Mouse (Mus musculus): ENCODE measurements at regions not wholly inside any gene's neighbourhood (a gene's known extent, or its start where the extent isn't known, plus 50 kb on each side); places are given as distances from the start of the nearest gene placed in this dataset.

- Histone ChIP-seq H3K36me3 (ENCODE audit: control insufficient read depth, insufficient read depth, low read length) (no peaks in the 10 kb centered on the region), H3K4me3 (ENCODE audit: low read depth, low read length) (no peak overlapping the region), H3K9me3 (ENCODE audit: control insufficient read depth, low read length) (no peaks in the 10 kb centered on the region), H3K4me1 (replicated peaks; ENCODE audit: control insufficient read depth, insufficient read depth, low read length) (no peaks in the 10 kb centered on the region), H3K27me3 (replicated peaks; ENCODE audit: control insufficient read depth, insufficient read depth, low read length) (no peaks in the 10 kb centered on the region), H3K4me2 (no peak overlapping the region), H3K27ac (ENCODE audit: low read depth, low read length) (no peak overlapping the region), H3K9ac (ENCODE audit: low read depth, low read length) (no peak overlapping the region)
- DNase-seq (ENCODE audit: low spot score) (no peak), ATAC-seq (replicated peaks; ENCODE audit: low FRiP score) (no peak)
- WGBS = 79% methylated on average over 7 of the region's 7 CpGs
These were observed 93.2 kb upstream of the Stt3b start for GRCm38 (mm10) chr9:115403354-115403968.

- no peaks in the 10 kb centered on the region for H3K27me3 ChIP-seq (replicated peaks; ENCODE audit: control insufficient read depth, insufficient read depth, low read length)
- DNase-seq (ENCODE audit: low spot score) (no peak), ATAC-seq (replicated peaks; ENCODE audit: low FRiP score) (no peak)
- no peaks in the 10 kb centered on the region for H3K9me3 ChIP-seq (ENCODE audit: control insufficient read depth, low read length)
- no peaks in the 10 kb centered on the region for H3K36me3 ChIP-seq (ENCODE audit: control insufficient read depth, insufficient read depth, low read length)
- no peaks in the 10 kb centered on the region for H3K4me1 ChIP-seq (replicated peaks; ENCODE audit: control insufficient read depth, insufficient read depth, low read length)
- no peak overlapping the region for H3K4me2 ChIP-seq
- H3K27ac ChIP-seq (ENCODE audit: low read depth, low read length) = no peak overlapping the region
- WGBS = 86% methylated on average over 21 of the region's 21 CpGs
- H3K4me3 ChIP-seq (ENCODE audit: low read depth, low read length) = no peak overlapping the region
- no peak overlapping the region for H3K9ac ChIP-seq (ENCODE audit: low read depth, low read length)
These were observed 97.8 kb upstream of the Stt3b start for GRCm38 (mm10) chr9:115407901-115408470.

- Histone ChIP-seq H3K4me3 (ENCODE audit: low read depth, low read length) (no peak overlapping the region), H3K9ac (ENCODE audit: low read depth, low read length) (no peak overlapping the region), H3K9me3 (ENCODE audit: control insufficient read depth, low read length) (no peaks in the 10 kb centered on the region), H3K4me1 (replicated peaks; ENCODE audit: control insufficient read depth, insufficient read depth, low read length) (no peaks in the 10 kb centered on the region), H3K27ac (ENCODE audit: low read depth, low read length) (no peak overlapping the region), H3K36me3 (ENCODE audit: control insufficient read depth, insufficient read depth, low read length) (no peaks in the 10 kb centered on the region), H3K27me3 (replicated peaks; ENCODE audit: control insufficient read depth, insufficient read depth, low read length) (no peaks in the 10 kb centered on the region), H3K4me2 (no peak overlapping the region)
- 86% methylated on average over 6 of the region's 6 CpGs for WGBS
- ATAC-seq (replicated peaks; ENCODE audit: low FRiP score) (no peak), DNase-seq (ENCODE audit: low spot score) (no peak)
These were observed 98.7 kb upstream of the Stt3b start for GRCm38 (mm10) chr9:115408886-115409285.

GRCm38 (mm10) chr9:115414190-115414589 is 104.0 kb upstream of the Stt3b start:
- H3K4me1 ChIP-seq (replicated peaks; ENCODE audit: control insufficient read depth, insufficient read depth, low read length) = no peaks in the 10 kb centered on the region
- DNase-seq (ENCODE audit: low spot score) = no peak
- no peaks in the 10 kb centered on the region for H3K9me3 ChIP-seq (ENCODE audit: control insufficient read depth, low read length)
- 72% methylated on average over 4 of the region's 4 CpGs for WGBS
- H3K27ac ChIP-seq (ENCODE audit: low read depth, low read length) = no peak overlapping the region
- no peak overlapping the region for H3K9ac ChIP-seq (ENCODE audit: low read depth, low read length)
- ATAC-seq (replicated peaks; ENCODE audit: low FRiP score) = no peak
- no peaks in the 10 kb centered on the region for H3K36me3 ChIP-seq (ENCODE audit: control insufficient read depth, insufficient read depth, low read length)
- no peak overlapping the region for H3K4me3 ChIP-seq (ENCODE audit: low read depth, low read length)
- H3K27me3 ChIP-seq (replicated peaks; ENCODE audit: control insufficient read depth, insufficient read depth, low read length) = no peaks in the 10 kb centered on the region
- H3K4me2 ChIP-seq = no peak overlapping the region

GRCm38 (mm10) chr9:115422786-115423185 is 112.6 kb upstream of the Stt3b start:
- 80% methylated on average over 7 of the region's 7 CpGs for WGBS
- Histone ChIP-seq H3K27me3 (replicated peaks; ENCODE audit: control insufficient read depth, insufficient read depth, low read length) (no peaks in the 10 kb centered on the region), H3K4me1 (replicated peaks; ENCODE audit: control insufficient read depth, insufficient read depth, low read length) (no peaks in the 10 kb centered on the region), H3K4me2 (no peak overlapping the region), H3K27ac (ENCODE audit: low read depth, low read length) (no peak overlapping the region), H3K9me3 (ENCODE audit: control insufficient read depth, low read length) (peaks cover 4% of the 10 kb centered on the region; the same call in 1 of the 2 replicates), H3K4me3 (ENCODE audit: low read depth, low read length) (no peak overlapping the region), H3K36me3 (ENCODE audit: control insufficient read depth, insufficient read depth, low read length) (no peaks in the 10 kb centered on the region), H3K9ac (ENCODE audit: low read depth, low read length) (no peak overlapping the region)
- no peak for ATAC-seq (replicated peaks; ENCODE audit: low FRiP score)
- DNase-seq (ENCODE audit: low spot score) = no peak

- H3K27me3 ChIP-seq (replicated peaks; ENCODE audit: control insufficient read depth, insufficient read depth, low read length) = no peaks in the 10 kb centered on the region
- H3K4me1 ChIP-seq (replicated peaks; ENCODE audit: control insufficient read depth, insufficient read depth, low read length) = no peaks in the 10 kb centered on the region
- no peaks in the 10 kb centered on the region for H3K36me3 ChIP-seq (ENCODE audit: control insufficient read depth, insufficient read depth, low read length)
- H3K9ac ChIP-seq (ENCODE audit: low read depth, low read length) = no peak overlapping the region
- no peak overlapping the region for H3K27ac ChIP-seq (ENCODE audit: low read depth, low read length)
- H3K4me2 ChIP-seq = no peak overlapping the region
- DNase-seq (ENCODE audit: low spot score) (no peak), ATAC-seq (replicated peaks; ENCODE audit: low FRiP score) (no peak)
- no peak overlapping the region for H3K4me3 ChIP-seq (ENCODE audit: low read depth, low read length)
- 81% methylated on average over 8 of the region's 8 CpGs for WGBS
- H3K9me3 ChIP-seq (ENCODE audit: control insufficient read depth, low read length) = no peaks in the 10 kb centered on the region
These were observed 116.5 kb upstream of the Stt3b start for GRCm38 (mm10) chr9:115426682-115427081.

GRCm38 (mm10) chr9:115430271-115430670 is 120.0 kb upstream of the Stt3b start:
- H3K9ac ChIP-seq (ENCODE audit: low read depth, low read length) = no peak overlapping the region
- no peaks in the 10 kb centered on the region for H3K27me3 ChIP-seq (replicated peaks; ENCODE audit: control insufficient read depth, insufficient read depth, low read length)
- no peaks in the 10 kb centered on the region; the same call in 1 of the 2 replicates for H3K4me1 ChIP-seq (replicated peaks; ENCODE audit: control insufficient read depth, insufficient read depth, low read length)
- no peak for ATAC-seq (replicated peaks; ENCODE audit: low FRiP score)
- no peak overlapping the region for H3K4me2 ChIP-seq
- DNase-seq (ENCODE audit: low spot score) = no peak
- H3K27ac ChIP-seq (ENCODE audit: low read depth, low read length) = no peak overlapping the region
- H3K4me3 ChIP-seq (ENCODE audit: low read depth, low read length) = no peak overlapping the region
- WGBS = 66% methylated on average over 4 of the region's 4 CpGs
- no peaks in the 10 kb centered on the region for H3K36me3 ChIP-seq (ENCODE audit: control insufficient read depth, insufficient read depth, low read length)
- H3K9me3 ChIP-seq (ENCODE audit: control insufficient read depth, low read length) = no peaks in the 10 kb centered on the region

GRCm38 (mm10) chr9:115434696-115435095 is 124.5 kb upstream of the Stt3b start:
- Histone ChIP-seq H3K4me1 (replicated peaks; ENCODE audit: control insufficient read depth, insufficient read depth, low read length) (no peaks in the 10 kb centered on the region; the same call in 1 of the 2 replicates), H3K36me3 (ENCODE audit: control insufficient read depth, insufficient read depth, low read length) (no peaks in the 10 kb centered on the region), H3K9me3 (ENCODE audit: control insufficient read depth, low read length) (no peaks in the 10 kb centered on the region), H3K9ac (ENCODE audit: low read depth, low read length) (no peak overlapping the region), H3K4me2 (no peak overlapping the region), H3K27ac (ENCODE audit: low read depth, low read length) (no peak overlapping the region), H3K27me3 (replicated peaks; ENCODE audit: control insufficient read depth, insufficient read depth, low read length) (no peaks in the 10 kb centered on the region), H3K4me3 (ENCODE audit: low read depth, low read length) (no peak overlapping the region)
- WGBS = 18% methylated on average over 5 of the region's 5 CpGs
- no peak for DNase-seq (ENCODE audit: low spot score)
- no peak for ATAC-seq (replicated peaks; ENCODE audit: low FRiP score)

GRCm38 (mm10) chr9:115436301-115436700 is 126.1 kb upstream of the Stt3b start:
- Histone ChIP-seq H3K9me3 (ENCODE audit: control insufficient read depth, low read length) (no peaks in the 10 kb centered on the region), H3K27ac (ENCODE audit: low read depth, low read length) (no peak overlapping the region), H3K27me3 (replicated peaks; ENCODE audit: control insufficient read depth, insufficient read depth, low read length) (no peaks in the 10 kb centered on the region), H3K36me3 (ENCODE audit: control insufficient read depth, insufficient read depth, low read length) (no peaks in the 10 kb centered on the region), H3K9ac (ENCODE audit: low read depth, low read length) (no peak overlapping the region), H3K4me2 (no peak overlapping the region), H3K4me1 (replicated peaks; ENCODE audit: control insufficient read depth, insufficient read depth, low read length) (no peaks in the 10 kb centered on the region; the same call in 1 of the 2 replicates), H3K4me3 (ENCODE audit: low read depth, low read length) (no peak overlapping the region)
- WGBS = 86% methylated on average over 3 of the region's 3 CpGs
- ATAC-seq (replicated peaks; ENCODE audit: low FRiP score) = no peak
- DNase-seq (ENCODE audit: low spot score) = no peak

Data from liver, embryonic 11.5 days (tissue).